Mouse (Mus musculus): ENCODE data around the gene Trio. TPM values are rescaled to one million over a fixed set of nuclear protein-coding genes. Genes with fewer than 3 reads are reported as not detected.
A peak's percentile ranks its signal among the peaks of the same experiment; 100 is the strongest.

Trio gene
- total RNA-seq, 1 experiment from 2014 or later: 24.6 TPM

DNA sequence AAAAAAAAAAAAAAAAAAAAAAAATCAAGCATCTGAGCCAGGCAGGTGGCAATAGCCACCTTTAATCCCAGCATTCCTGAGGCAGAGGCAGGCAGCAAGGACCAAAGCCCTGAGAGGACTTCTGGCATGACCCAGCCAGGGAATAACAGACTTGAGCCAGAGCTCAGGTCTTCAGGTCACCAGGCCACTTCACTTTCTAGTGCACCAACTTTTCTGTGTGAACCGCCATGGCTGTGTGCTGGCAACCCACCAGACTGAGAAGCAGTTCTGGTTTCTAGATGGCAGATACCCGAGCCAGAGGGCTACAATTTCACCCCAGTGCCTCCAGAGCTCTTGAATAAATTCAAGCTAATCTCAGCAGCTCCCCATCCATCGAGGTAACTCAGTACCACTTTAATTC is 104.9 kb downstream of the Trio start:
- ATAC-seq (replicated peaks in 1 of 2; ENCODE audit: insufficient read depth in 1 of 2, low FRiP score in 2 of 2, low TSS enrichment in 1 of 2, low read depth in 1 of 2, poor library complexity in 2 of 2, severe bottlenecking in 2 of 2): no peak

DNA sequence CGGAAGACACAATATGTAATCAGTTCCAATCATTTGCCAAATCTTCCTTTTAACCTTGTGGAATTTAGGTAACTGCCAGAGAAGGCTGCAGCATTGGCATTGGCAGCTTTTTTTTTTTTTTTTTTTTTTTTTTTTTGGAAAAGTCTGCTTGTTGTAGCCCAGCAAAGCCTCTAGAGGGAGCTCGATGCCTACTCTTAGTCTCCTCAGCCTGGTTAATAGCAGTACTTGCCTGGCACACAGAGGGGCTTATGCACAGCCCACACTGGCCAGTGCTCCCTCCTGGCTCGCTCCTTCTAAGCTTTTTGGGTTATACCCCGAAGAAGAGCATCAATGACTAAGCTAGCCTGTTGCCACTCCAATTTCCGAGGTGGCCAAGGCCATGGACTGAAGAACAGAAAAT is 106.1 kb downstream of the Trio start:
- peak; percentile 70 to 79; a peak in 3 of 4 replicates for ATAC-seq (replicated peaks in 1 of 2; ENCODE audit: insufficient read depth in 1 of 2, low FRiP score in 2 of 2, low TSS enrichment in 1 of 2, low read depth in 1 of 2, poor library complexity in 2 of 2, severe bottlenecking in 2 of 2)

DNA sequence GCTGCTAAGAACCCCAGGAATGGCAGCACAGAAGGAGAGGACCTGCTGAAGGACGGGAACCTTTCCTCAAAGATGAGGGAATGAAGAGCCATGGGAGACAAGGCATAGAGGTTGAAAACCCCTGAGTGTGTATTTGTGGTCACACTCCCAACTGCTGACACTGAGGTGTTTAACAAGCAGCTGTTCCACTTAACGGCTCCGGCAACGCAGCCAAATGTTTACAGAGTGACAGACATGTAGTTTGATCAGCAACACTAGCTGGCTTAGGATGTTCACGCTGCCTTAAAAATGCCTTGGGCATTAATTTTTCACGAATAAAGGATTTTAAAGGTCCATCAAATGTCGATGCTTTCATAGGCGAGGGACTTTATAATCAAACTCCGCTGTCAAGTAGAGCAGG is 106.8 kb downstream of the Trio start:
- no peak for ATAC-seq (replicated peaks in 1 of 2; ENCODE audit: insufficient read depth in 1 of 2, low FRiP score in 2 of 2, low TSS enrichment in 1 of 2, low read depth in 1 of 2, poor library complexity in 2 of 2, severe bottlenecking in 2 of 2)

DNA sequence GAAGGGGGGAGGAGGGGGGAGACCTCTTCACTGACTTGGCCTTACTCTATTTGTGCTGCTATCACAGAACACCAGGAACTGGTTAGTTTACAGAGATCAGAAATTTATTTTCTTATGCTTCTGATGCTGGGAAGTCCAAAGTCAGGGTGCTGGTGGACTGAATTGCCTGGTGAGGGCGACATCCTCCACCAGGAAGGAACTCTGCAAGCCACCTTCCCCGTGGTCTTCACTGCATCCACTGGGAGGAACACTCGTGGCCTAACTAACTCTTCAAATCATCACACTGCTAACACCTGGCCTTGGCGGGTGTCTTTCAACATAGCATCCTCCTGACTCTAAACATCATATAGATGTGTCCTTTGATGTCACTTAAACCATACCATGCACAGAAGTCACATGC is 109.4 kb downstream of the Trio start:
- 0 out of 4 replicates have a peak, but pooled peaks of 1 of the 2 experiments have one; percentile 22 for ATAC-seq (replicated peaks in 1 of 2; ENCODE audit: insufficient read depth in 1 of 2, low FRiP score in 2 of 2, low TSS enrichment in 1 of 2, low read depth in 1 of 2, poor library complexity in 2 of 2, severe bottlenecking in 2 of 2)

DNA sequence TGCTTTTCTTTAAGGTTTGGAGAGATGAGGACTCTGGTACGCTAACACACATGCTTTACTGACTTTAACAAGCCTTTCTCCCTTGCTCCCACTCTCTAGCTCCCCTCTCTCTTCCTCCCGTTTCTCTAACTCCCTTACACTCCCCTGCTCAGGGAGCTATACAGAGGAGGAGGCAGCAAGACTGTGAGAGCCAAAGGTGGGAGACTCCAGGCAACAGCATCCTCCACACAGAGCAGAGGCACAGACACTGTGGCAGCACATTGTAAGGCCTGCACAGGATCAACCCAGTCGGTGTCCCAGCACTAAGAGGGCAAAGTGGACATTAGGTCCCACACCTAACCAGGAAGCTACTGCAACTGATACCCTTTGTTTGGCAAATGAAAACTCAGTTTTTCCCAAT is 112.6 kb downstream of the Trio start:
- ATAC-seq (replicated peaks in 1 of 2; ENCODE audit: insufficient read depth in 1 of 2, low FRiP score in 2 of 2, low TSS enrichment in 1 of 2, low read depth in 1 of 2, poor library complexity in 2 of 2, severe bottlenecking in 2 of 2): no peak

DNA sequence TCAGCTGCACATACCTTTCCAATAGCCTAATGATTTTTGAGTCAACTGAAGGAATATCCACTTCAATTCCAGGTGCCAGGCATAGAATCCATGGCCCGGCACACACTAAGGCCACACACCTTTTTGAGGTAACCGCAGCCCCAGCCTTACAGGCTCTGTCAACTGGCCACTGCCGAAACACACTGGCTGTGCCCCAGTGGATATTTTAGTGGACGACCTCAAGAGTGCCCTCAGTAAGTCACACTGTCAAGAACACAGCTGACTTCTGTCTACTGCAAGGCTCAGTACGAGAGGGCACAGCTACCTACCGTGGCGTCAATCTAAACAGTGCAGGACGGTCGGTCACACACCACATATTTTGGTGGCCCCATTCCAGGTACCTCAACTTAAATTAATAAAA is 114.5 kb downstream of the Trio start:
- no peak for ATAC-seq (replicated peaks in 1 of 2; ENCODE audit: insufficient read depth in 1 of 2, low FRiP score in 2 of 2, low TSS enrichment in 1 of 2, low read depth in 1 of 2, poor library complexity in 2 of 2, severe bottlenecking in 2 of 2)

DNA sequence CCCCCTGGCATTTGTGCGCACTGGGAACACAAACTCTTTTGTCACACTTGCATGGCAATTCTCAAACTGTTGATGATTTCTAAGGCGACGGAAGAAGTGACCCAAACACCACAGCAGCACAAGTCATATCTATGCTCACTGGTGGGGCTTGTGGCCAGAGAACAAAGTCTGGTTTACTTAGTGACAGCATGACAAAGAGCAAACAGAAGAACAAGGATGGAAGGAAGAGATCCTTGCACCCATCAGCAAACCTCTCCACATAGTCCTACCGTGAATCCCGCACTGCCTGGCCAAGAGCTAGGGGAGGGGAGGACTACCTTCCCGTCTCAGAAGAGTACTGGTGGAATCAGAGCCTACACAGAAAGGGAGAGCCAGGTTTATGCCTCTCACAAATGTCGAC is 115.5 kb downstream of the Trio start:
- ATAC-seq (replicated peaks in 1 of 2; ENCODE audit: insufficient read depth in 1 of 2, low FRiP score in 2 of 2, low TSS enrichment in 1 of 2, low read depth in 1 of 2, poor library complexity in 2 of 2, severe bottlenecking in 2 of 2): no peak

DNA sequence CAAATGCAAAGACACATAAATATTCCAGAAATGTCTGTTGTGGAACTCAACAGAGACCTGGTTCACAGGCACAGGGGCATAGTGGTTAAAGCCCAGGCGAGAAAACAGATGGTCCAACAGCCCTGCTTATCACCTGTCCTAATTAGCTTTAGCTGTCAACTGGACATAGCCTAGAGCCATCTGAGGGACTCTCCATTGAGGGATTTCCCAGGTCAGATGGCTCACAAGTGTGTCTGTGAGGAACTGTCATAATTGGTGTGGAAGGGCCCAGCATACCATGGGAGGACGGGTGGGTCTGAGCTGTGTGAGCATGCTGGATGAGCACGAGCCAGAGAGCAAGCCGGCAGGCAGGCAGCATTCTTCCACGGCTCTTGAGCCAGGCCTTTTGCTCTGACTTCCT is 118.0 kb downstream of the Trio start:
- no peak for ATAC-seq (replicated peaks in 1 of 2; ENCODE audit: insufficient read depth in 1 of 2, low FRiP score in 2 of 2, low TSS enrichment in 1 of 2, low read depth in 1 of 2, poor library complexity in 2 of 2, severe bottlenecking in 2 of 2)

DNA sequence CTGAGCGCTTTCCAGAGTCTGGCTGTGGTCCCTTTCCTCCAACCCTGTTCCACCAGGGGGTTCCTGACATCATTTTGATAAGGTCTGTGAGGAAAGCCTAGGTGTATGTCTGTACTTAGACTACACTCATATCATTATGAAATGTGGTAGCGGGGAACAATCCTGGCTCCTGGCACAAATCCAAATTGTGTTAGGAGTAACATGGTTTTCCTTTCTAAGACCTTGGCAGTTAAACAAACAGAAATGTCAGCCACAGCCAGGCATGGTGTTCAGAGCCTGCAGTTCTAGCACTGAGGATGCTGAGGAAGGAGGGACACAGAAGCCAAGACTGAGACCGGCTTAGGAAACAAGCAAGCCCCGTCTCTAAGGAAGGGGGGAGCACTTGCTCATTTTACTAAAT is 119.2 kb downstream of the Trio start:
- no peak for ATAC-seq (replicated peaks in 1 of 2; ENCODE audit: insufficient read depth in 1 of 2, low FRiP score in 2 of 2, low TSS enrichment in 1 of 2, low read depth in 1 of 2, poor library complexity in 2 of 2, severe bottlenecking in 2 of 2)

DNA sequence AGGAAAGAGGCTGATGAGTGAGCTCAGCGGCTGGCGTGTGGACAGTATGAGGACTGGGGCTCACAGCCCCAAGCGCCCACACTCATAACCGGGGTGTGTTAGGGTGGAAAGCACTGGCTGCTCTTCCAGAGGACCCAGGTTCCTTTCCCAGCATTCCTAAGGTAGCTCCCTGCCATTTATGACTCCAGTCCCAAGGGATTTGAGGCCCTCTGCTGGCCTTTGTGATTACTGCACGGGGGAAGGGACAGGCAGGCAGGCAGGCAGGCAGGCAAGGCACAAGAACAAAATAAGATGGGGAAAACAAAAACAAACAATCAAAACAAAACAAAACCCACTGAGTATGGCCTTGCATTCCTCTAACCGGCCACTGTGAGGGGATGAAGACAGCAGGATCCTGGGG is 120.3 kb downstream of the Trio start:
- no peak for ATAC-seq (replicated peaks in 1 of 2; ENCODE audit: insufficient read depth in 1 of 2, low FRiP score in 2 of 2, low TSS enrichment in 1 of 2, low read depth in 1 of 2, poor library complexity in 2 of 2, severe bottlenecking in 2 of 2)

DNA sequence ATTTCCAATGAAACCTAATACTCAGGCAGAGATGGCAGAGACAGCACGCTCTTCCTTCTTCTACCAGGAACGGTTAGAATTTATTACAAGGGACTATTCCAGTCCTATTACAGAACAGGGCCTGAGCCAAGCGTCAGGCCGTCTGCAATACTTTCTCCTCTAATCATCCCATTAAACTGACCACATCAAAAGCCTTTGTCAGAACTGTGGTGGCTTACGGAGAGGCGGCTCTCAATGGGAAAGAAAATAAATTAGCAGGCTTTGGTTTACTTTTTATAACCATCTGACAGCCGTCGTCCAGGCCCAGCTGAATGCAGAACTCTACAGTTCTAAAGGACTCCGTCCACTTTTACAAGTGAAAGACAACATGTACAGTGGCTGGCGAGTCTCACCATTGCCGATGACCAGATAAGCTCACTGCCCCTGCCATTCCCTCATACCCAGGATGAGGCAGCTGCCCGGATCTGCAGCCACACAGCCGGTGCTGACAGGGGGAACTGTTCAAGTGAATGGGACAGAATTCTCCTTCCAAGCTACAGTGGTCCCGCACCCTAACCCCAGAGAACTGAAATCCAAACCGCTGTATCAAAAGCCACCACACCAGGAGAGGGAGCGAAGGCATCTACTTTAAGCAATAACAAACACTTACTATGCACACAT is 121.2 kb downstream of the Trio start:
- ATAC-seq (replicated peaks in 1 of 2; ENCODE audit: insufficient read depth in 1 of 2, low FRiP score in 2 of 2, low TSS enrichment in 1 of 2, low read depth in 1 of 2, poor library complexity in 2 of 2, severe bottlenecking in 2 of 2): no peak

DNA sequence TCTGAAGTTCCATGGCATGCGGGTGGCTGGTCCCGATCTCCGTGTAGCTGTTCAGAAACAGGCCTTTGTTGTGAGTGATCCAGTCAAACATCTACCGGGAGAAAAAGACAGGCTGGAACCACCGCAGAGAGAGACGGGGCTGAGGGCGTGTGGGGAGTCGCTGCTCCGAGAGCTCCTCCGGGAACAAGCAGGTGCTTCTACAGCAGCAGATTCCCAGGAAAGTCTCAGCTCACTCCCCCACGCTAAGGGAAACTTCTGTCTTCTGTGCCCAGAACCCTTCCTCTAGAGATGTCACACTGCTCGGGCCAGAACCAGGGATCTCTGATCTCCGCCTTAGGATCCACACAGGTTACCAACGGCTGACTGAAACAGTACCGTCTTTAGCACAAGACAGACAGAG is 124.4 kb downstream of the Trio start:
- ATAC-seq (replicated peaks in 1 of 2; ENCODE audit: insufficient read depth in 1 of 2, low FRiP score in 2 of 2, low TSS enrichment in 1 of 2, low read depth in 1 of 2, poor library complexity in 2 of 2, severe bottlenecking in 2 of 2): no peak

DNA sequence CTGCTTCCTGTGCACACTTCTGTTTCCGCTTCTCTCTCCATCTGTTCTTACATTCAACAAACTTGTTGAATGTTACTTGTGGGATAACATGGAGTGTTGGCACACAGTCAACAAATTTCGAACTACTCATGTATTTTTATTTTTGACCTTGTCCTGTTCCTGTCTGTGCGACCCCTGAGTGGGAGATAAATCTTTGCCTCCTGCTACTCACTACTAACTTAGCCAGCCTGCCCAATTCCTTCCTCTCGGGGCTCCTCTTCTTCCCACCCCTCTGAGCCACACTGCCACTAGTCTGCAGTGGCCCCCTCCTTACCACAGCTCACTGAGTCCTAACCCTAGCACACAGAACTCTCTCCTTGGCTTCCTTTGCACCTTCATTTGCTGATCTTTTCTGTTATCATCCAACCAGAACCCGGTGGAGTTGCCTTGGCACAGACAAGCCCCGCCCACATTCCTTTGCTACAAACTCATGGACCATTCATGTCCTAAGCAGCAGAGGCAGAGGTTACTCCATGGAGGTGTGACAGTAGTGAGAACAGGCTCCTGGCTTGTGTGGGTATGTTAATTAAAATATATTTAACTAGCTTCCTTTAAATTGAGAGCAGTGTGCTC is 126.7 kb downstream of the Trio start:
- no peak for ATAC-seq (replicated peaks in 1 of 2; ENCODE audit: insufficient read depth in 1 of 2, low FRiP score in 2 of 2, low TSS enrichment in 1 of 2, low read depth in 1 of 2, poor library complexity in 2 of 2, severe bottlenecking in 2 of 2)

DNA sequence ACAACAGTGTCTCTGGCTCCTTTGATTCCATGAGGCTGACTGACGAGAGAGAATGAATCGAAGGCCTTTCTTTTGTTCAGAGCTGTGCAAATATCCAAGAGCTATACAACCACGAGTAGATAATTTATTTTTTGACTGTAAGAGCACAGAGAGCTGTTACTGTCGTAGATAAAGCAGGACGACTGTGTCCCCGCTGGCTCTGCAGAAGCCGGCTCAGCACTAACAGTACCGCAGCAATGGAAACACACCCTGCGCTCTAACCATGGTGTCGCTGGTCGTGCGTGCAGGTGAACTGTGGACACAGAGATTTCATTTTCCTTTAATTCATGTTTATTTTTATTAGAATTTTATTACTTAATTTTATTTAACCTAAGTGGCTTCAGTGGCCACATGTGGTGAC is 131.5 kb downstream of the Trio start:
- ATAC-seq (replicated peaks in 1 of 2; ENCODE audit: insufficient read depth in 1 of 2, low FRiP score in 2 of 2, low TSS enrichment in 1 of 2, low read depth in 1 of 2, poor library complexity in 2 of 2, severe bottlenecking in 2 of 2): no peak

DNA sequence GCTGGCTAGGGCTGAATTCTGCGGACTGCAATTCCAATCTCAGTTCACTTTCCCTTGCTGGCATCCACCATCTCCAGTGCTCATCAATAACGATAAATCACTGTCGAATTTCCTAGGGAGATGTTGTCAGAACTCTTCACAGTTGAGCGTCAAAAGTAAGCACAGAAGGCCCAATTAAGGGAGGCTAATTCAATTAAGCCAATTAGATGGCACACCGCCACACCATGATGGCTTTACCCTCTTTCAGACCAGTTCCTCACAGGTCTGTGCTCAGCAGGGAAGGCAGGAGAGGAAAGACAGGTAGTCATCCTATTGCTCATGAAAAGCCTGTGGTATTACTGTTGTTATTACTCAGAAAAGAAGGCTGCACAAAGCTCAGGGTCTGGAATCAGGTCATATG is 133.6 kb downstream of the Trio start:
- ATAC-seq (replicated peaks in 1 of 2; ENCODE audit: insufficient read depth in 1 of 2, low FRiP score in 2 of 2, low TSS enrichment in 1 of 2, low read depth in 1 of 2, poor library complexity in 2 of 2, severe bottlenecking in 2 of 2): no peak

DNA sequence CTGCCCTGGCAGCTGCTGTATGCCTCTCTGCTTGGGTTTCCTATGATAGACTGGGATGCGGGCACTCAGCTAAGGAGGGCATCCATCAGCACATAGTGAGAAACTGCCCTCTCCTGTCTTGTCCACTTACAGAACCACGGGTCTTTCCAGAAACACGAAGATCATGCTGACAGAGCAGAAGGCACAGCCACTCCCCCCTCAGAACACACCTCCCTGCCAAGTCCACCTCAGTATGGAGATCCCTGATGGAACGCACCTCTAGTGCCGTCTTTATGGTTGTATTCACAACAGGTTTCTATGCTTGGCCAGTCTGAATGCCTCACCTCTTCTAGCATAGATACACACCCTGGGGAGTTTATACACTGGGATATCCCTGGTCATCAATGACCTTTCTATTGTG is 135.0 kb downstream of the Trio start:
- ATAC-seq (replicated peaks in 1 of 2; ENCODE audit: insufficient read depth in 1 of 2, low FRiP score in 2 of 2, low TSS enrichment in 1 of 2, low read depth in 1 of 2, poor library complexity in 2 of 2, severe bottlenecking in 2 of 2): no peak

DNA sequence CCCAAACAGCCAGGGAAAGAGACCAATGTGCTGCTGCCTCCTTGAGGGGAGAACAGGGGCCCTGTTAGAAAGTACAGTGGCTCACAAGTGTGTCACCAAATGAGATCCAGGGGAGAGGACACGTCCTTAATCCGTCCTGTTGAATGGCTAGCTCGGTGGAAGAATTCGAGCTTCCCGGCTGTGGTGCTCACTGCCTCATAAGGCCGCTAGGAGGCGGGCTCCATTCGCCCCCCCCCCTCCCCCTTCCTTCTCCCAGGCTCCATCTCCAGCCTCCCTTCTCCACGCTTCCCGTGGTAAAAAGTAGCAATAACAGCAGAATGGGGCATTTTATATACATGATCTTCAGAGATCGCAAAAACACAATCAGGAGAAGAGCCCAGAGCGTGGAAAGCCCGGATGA is 137.5 kb downstream of the Trio start:
- no peak for ATAC-seq (replicated peaks in 1 of 2; ENCODE audit: insufficient read depth in 1 of 2, low FRiP score in 2 of 2, low TSS enrichment in 1 of 2, low read depth in 1 of 2, poor library complexity in 2 of 2, severe bottlenecking in 2 of 2)

DNA sequence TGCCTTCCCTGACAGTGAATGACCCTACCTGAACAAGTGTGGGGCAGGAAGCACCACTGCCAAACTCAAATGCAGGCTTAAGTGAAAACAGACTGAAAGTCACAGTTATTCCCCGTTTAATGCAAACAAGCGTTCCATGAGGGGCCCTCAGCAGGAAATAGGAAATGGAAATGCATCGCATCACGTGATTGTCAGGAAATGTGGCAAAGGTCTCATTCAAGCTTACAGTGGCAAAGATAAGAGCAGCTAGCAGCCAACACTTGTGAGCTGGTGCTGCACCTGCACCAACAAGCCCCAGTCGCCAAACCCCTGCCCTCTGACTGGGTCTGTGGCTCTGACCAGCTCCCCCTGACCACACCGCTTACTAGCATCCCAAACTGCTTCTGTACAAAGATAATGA is 138.7 kb downstream of the Trio start:
- ATAC-seq (replicated peaks in 1 of 2; ENCODE audit: insufficient read depth in 1 of 2, low FRiP score in 2 of 2, low TSS enrichment in 1 of 2, low read depth in 1 of 2, poor library complexity in 2 of 2, severe bottlenecking in 2 of 2): peak in 1 of 2 experiments; percentile 11; a peak in 1 of 4 replicates
